Mouse (Mus musculus) neural tube, embryonic 11.5 days (tissue): ENCODE results near the gene Rnf128. TPM values are rescaled to one million over a fixed set of nuclear protein-coding genes. Genes with fewer than 3 reads are reported as not detected.

Experiments
- ATAC-seq: fragments of 200-750 bp; cut with Nextera tagmentation; 2 replicates; pipeline ENCODE4 v1.8.0; 2017; ENCODE audit warnings: moderate number of reproducible peaks, mild to moderate bottlenecking, moderate TSS enrichment, moderate library complexity; ENCODE audit not compliant: insufficient read depth, low FRiP score, low TSS enrichment
- DNase-seq: peaks from one replicate; pipeline ENCODE4 v3.0.0-alpha.2; 2015; ENCODE audit warnings: low spot score
- H3K27ac ChIP-seq: fragments of 300-500 bp; sonication (generic); 2 replicates; pipeline ENCODE4 v1.5.1; 2014; ENCODE audit warnings: low read depth, mild to moderate bottlenecking, low read length
- H3K27me3 ChIP-seq: fragments of 300-500 bp; sonication (generic); 2 replicates; pipeline ENCODE4 v1.6.1; 2014; ENCODE audit warnings: mild to moderate bottlenecking, low read length, mixed read lengths; ENCODE audit not compliant: control insufficient read depth, insufficient read depth
- H3K36me3 ChIP-seq: fragments of 300-500 bp; sonication (generic); 2 replicates; pipeline ENCODE4 v1.6.1; 2014; ENCODE audit warnings: mild to moderate bottlenecking, low read length, moderate library complexity, mixed read lengths; ENCODE audit not compliant: control insufficient read depth, insufficient read depth
- H3K4me1 ChIP-seq: fragments of 300-500 bp; sonication (generic); 2 replicates; pipeline ENCODE4 v1.6.1; 2014; ENCODE audit warnings: low read length, mixed read lengths; ENCODE audit not compliant: control insufficient read depth, insufficient read depth
- H3K4me2 ChIP-seq: fragments of 300-500 bp; sonication (generic); 2 replicates; pipeline ENCODE4 v1.6.1; 2014; ENCODE audit warnings: low read depth, mild to moderate bottlenecking, moderate library complexity
- H3K4me3 ChIP-seq: fragments of 300-500 bp; sonication (generic); 2 replicates; pipeline ENCODE4 v1.5.1; 2014; ENCODE audit warnings: low read depth, low read length
- H3K9ac ChIP-seq: fragments of 300-500 bp; sonication (generic); 2 replicates; pipeline ENCODE4 v1.6.1; 2014; ENCODE audit warnings: mild to moderate bottlenecking, low read length
- H3K9me3 ChIP-seq: fragments of 300-500 bp; sonication (generic); 2 replicates; pipeline ENCODE4 v1.6.1; 2016; ENCODE audit warnings: low read length; ENCODE audit not compliant: control insufficient read depth
- WGBS: fragments of 180-500 bp; shearing (Covaris S2); extraction: QIAGEN DNeasy Blood & Tissue Kit; methylation state at CpG from one replicate; pipeline ENCODE4 v1.1.7; 2014; 5-methylcytosine and 5-hydroxymethylcytosine counted together
- polyA plus RNA-seq: library from polyadenylated mRNA; unstranded; fragments of >200 nt; fragmentation: Nextera tagmentation; extraction: Ambion mirVana; gene quantifications from 2 replicates; pipeline ENCODE4 v1.2.1, GENCODE M21; 2014

The Rnf128 gene
- polyA plus RNA-seq, 1 experiment from 2014 or later = 1.9 TPM

- WGBS = 85% methylated on average over 5 of the region's 5 CpGs
- DNase-seq = no peak
- Histone ChIP-seq H3K27me3 (0 out of 2 replicates have a peak, but pooled peaks cover 2% of the 10 kb centered on the region), H3K4me3 (no peak overlapping the region), H3K27ac (no peak overlapping the region), H3K36me3 (no peaks in the 10 kb centered on the region), H3K9ac (no peak overlapping the region), H3K4me2 (no peak overlapping the region), H3K9me3 (no peaks in the 10 kb centered on the region), H3K4me1 (no peaks in the 10 kb centered on the region)
- no peak for ATAC-seq
These were observed 25.3 kb upstream of the Rnf128 start for GRCm38 (mm10) chrX:139537641-139538397.

GRCm38 (mm10) chrX:139543726-139544125 lies 19.4 kb upstream of the Rnf128 start:
- no peak for DNase-seq
- 81% methylated on average over 7 of the region's 7 CpGs for WGBS
- Histone ChIP-seq H3K36me3 (no peaks in the 10 kb centered on the region), H3K9ac (no peak overlapping the region), H3K27ac (no peak overlapping the region), H3K27me3 (no peaks in the 10 kb centered on the region), H3K9me3 (no peaks in the 10 kb centered on the region), H3K4me1 (no peaks in the 10 kb centered on the region), H3K4me3 (no peak overlapping the region), H3K4me2 (no peak overlapping the region)
- no peak for ATAC-seq

- H3K9me3 ChIP-seq = no peaks in the 10 kb centered on the region
- H3K27me3 ChIP-seq = no peaks in the 10 kb centered on the region
- H3K4me3 ChIP-seq = no peak overlapping the region
- no peak overlapping the region for H3K9ac ChIP-seq
- no peak overlapping the region for H3K4me2 ChIP-seq
- no peak for DNase-seq
- no peak for ATAC-seq
- H3K36me3 ChIP-seq = no peaks in the 10 kb centered on the region
- no peaks in the 10 kb centered on the region for H3K4me1 ChIP-seq
- no peak overlapping the region for H3K27ac ChIP-seq
- WGBS = 82% methylated on average over 5 of the region's 5 CpGs
These were observed 12.7 kb upstream of the Rnf128 start for GRCm38 (mm10) chrX:139550456-139550855.

- Histone ChIP-seq H3K4me2 (no peak overlapping the region), H3K9me3 (no peaks in the 10 kb centered on the region), H3K27me3 (no peaks in the 10 kb centered on the region), H3K9ac (no peak overlapping the region), H3K27ac (no peak overlapping the region), H3K4me3 (no peak overlapping the region), H3K36me3 (no peaks in the 10 kb centered on the region), H3K4me1 (no peaks in the 10 kb centered on the region)
- WGBS = 88% methylated on average over 2 of the region's 2 CpGs
- DNase-seq (no peak), ATAC-seq (no peak)
These were observed 11.0 kb upstream of the Rnf128 start for GRCm38 (mm10) chrX:139552090-139552489.

- no peak overlapping the region for H3K4me3 ChIP-seq
- 80% methylated on average over 5 of the region's 5 CpGs for WGBS
These were observed 726 bp upstream of the Rnf128 start for GRCm38 (mm10) chrX:139562255-139562924.

GRCm38 (mm10) chrX:139570054-139570453 lies 6.9 kb downstream of the Rnf128 start:
- H3K4me1 ChIP-seq = no peaks in the 10 kb centered on the region
- no peak overlapping the region for H3K27ac ChIP-seq
- no peak overlapping the region for H3K9ac ChIP-seq
- no peak overlapping the region for H3K4me3 ChIP-seq
- H3K4me2 ChIP-seq = no peak overlapping the region
- 87% methylated on average over 3 of the region's 3 CpGs for WGBS
- H3K27me3 ChIP-seq = no peaks in the 10 kb centered on the region
- no peak for DNase-seq
- H3K9me3 ChIP-seq = no peaks in the 10 kb centered on the region
- ATAC-seq = no peak
- no peaks in the 10 kb centered on the region for H3K36me3 ChIP-seq

More at GRCm38 (mm10) chrX:139562255-139562924, 726 bp upstream of the Rnf128 start:
- Histone ChIP-seq H3K4me2 (no peak overlapping the region), H3K9me3 (no peaks in the 10 kb centered on the region), H3K36me3 (no peaks in the 10 kb centered on the region), H3K27me3 (no peaks in the 10 kb centered on the region), H3K4me1 (no peaks in the 10 kb centered on the region), H3K27ac (no peak overlapping the region), H3K9ac (no peak overlapping the region)
- ATAC-seq = no peak
- DNase-seq = no peak

GRCm38 (mm10) chrX:139578649-139579278 lies 15.6 kb downstream of the Rnf128 start:
- no peaks in the 10 kb centered on the region for H3K27me3 ChIP-seq
- DNase-seq (no peak), ATAC-seq (no peak)
- H3K36me3 ChIP-seq = no peaks in the 10 kb centered on the region
- no peaks in the 10 kb centered on the region for H3K9me3 ChIP-seq
- H3K4me1 ChIP-seq = no peaks in the 10 kb centered on the region
- H3K4me3 ChIP-seq = no peak overlapping the region
- 78% methylated on average over 6 of the region's 6 CpGs for WGBS
- H3K9ac ChIP-seq = no peak overlapping the region
- H3K4me2 ChIP-seq = no peak overlapping the region
- no peak overlapping the region for H3K27ac ChIP-seq

- 55% methylated on average over 4 of the region's 4 CpGs for WGBS
- ATAC-seq (no peak), DNase-seq (no peak)
- no peak overlapping the region for H3K9ac ChIP-seq
- no peak overlapping the region for H3K27ac ChIP-seq
- H3K4me1 ChIP-seq = no peaks in the 10 kb centered on the region
- H3K27me3 ChIP-seq = no peaks in the 10 kb centered on the region
- H3K4me3 ChIP-seq = no peak overlapping the region
- H3K4me2 ChIP-seq = no peak overlapping the region
- H3K36me3 ChIP-seq = no peaks in the 10 kb centered on the region
- no peaks in the 10 kb centered on the region for H3K9me3 ChIP-seq
These were observed 20.5 kb downstream of the Rnf128 start for GRCm38 (mm10) chrX:139583616-139584015.
